Mouse (Mus musculus): Measurements from ENCODE around the gene Syngr4. TPM values are rescaled to one million over a fixed set of nuclear protein-coding genes. Genes with fewer than 3 reads are reported as not detected.
"Not testable (repeated sequence)": the region's sequence is repeated elsewhere in the genome, so short reads cannot be mapped to it uniquely, and the experiment has no call there.

Syngr4 gene
- polyA plus RNA-seq, 1 experiment from 2014 or later: not detected

GRCm38 (mm10) chr7:45908384-45908783, 11.9 kb upstream of the Syngr4 start:
- H3K27ac ChIP-seq: no peak overlapping the region
- H3K27me3 ChIP-seq (replicated peaks): no peaks in the 10 kb centered on the region
- ATAC-seq (replicated peaks): no peak
- no peaks in the 10 kb centered on the region for H3K9me3 ChIP-seq
- H3K4me2 ChIP-seq: no peak overlapping the region
- H3K4me1 ChIP-seq: no peaks in the 10 kb centered on the region
- H3K4me3 ChIP-seq: no peak overlapping the region
- peaks cover 15% of the 10 kb centered on the region for H3K36me3 ChIP-seq (replicated peaks)
- H3K9ac ChIP-seq: no peak overlapping the region

DNA sequence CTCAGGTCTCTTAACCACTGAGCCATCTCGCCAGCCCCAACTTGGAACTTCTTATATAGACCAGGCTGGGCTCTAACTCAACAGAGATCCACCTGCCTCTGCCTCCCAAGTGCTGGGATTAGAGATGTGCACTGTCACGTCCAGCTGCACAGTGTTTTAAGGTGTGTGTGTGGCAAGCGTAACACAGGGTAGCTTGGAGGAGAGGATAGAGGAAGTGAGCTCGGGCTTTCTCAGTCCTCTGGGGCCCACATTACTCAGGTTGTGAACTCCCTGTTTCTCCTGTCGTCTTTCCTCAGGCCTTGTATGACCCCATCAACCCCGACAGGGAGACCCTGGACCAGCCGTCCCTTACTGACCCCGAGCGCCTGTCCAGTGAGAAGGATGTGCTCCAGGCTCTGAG, 10.1 kb upstream of the Syngr4 start:
- Histone ChIP-seq H3K36me3 (replicated peaks) (peaks cover 15% of the 10 kb centered on the region), H3K27me3 (replicated peaks) (no peaks in the 10 kb centered on the region), H3K4me1 (no peaks in the 10 kb centered on the region), H3K4me3 (no peak overlapping the region), H3K9ac (no peak overlapping the region), H3K9me3 (no peaks in the 10 kb centered on the region), H3K4me2 (no peak overlapping the region), H3K27ac (no peak overlapping the region)
- 95% methylated on average over 9 of the region's 9 CpGs for WGBS
- ATAC-seq (replicated peaks): no peak

- Histone ChIP-seq H3K4me1 (peaks cover 7% of the 10 kb centered on the region), H3K27me3 (replicated peaks) (no peaks in the 10 kb centered on the region), H3K27ac (no peak overlapping the region), H3K4me3 (no peak overlapping the region), H3K9me3 (no peaks in the 10 kb centered on the region), H3K36me3 (replicated peaks) (no peaks in the 10 kb centered on the region), H3K9ac (no peak overlapping the region), H3K4me2 (no peak overlapping the region)
- WGBS: 89% methylated on average over 12 of the region's 12 CpGs
- ATAC-seq (replicated peaks): no peak
Measured at GRCm38 (mm10) chr7:45902481-45903002, 6.0 kb upstream of the Syngr4 start.

GRCm38 (mm10) chr7:45901562-45901961, 5.0 kb upstream of the Syngr4 start:
- no peak overlapping the region for H3K4me3 ChIP-seq
- no peak overlapping the region for H3K27ac ChIP-seq
- H3K9ac ChIP-seq: no peak overlapping the region
- H3K4me1 ChIP-seq: peaks cover 10% of the 10 kb centered on the region
- H3K36me3 ChIP-seq (replicated peaks): no peaks in the 10 kb centered on the region
- ATAC-seq (replicated peaks): no peak
- H3K4me2 ChIP-seq: no peak overlapping the region
- H3K27me3 ChIP-seq (replicated peaks): no peaks in the 10 kb centered on the region
- H3K9me3 ChIP-seq: no peaks in the 10 kb centered on the region
- 60% methylated on average over 5 of the region's 5 CpGs for WGBS

GRCm38 (mm10) chr7:45898125-45898524, 1.6 kb upstream of the Syngr4 start:
- not testable (repeated sequence) for ATAC-seq (replicated peaks); H3K9ac ChIP-seq; H3K27me3 ChIP-seq (replicated peaks); H3K9me3 ChIP-seq; H3K36me3 ChIP-seq (replicated peaks)
- Histone ChIP-seq H3K27ac (peak overlapping the region; percentile 81; the same call in 1 of the 2 replicates), H3K4me1 (peaks cover 14% of the 10 kb centered on the region), H3K4me3 (peak overlapping the region; percentile 55; the same call in 1 of the 2 replicates), H3K4me2 (peak overlapping the region; percentile 87)
- WGBS: 51% methylated on average over 4 of the region's 4 CpGs

- Histone ChIP-seq H3K4me2 (peak overlapping the region; percentile 87), H3K27me3 (replicated peaks) (no peaks in the 10 kb centered on the region), H3K4me3 (peak overlapping the region; percentile 55), H3K9ac (peak overlapping the region; percentile 70), H3K27ac (peak overlapping the region; percentile 81), H3K36me3 (replicated peaks) (no peaks in the 10 kb centered on the region), H3K9me3 (no peaks in the 10 kb centered on the region), H3K4me1 (peaks cover 14% of the 10 kb centered on the region)
- peak; percentile 67 for ATAC-seq (replicated peaks)
- WGBS: under 1% methylated on average over 19 of the region's 19 CpGs
Measured at GRCm38 (mm10) chr7:45897258-45897757, 794 bp upstream of the Syngr4 start.

DNA sequence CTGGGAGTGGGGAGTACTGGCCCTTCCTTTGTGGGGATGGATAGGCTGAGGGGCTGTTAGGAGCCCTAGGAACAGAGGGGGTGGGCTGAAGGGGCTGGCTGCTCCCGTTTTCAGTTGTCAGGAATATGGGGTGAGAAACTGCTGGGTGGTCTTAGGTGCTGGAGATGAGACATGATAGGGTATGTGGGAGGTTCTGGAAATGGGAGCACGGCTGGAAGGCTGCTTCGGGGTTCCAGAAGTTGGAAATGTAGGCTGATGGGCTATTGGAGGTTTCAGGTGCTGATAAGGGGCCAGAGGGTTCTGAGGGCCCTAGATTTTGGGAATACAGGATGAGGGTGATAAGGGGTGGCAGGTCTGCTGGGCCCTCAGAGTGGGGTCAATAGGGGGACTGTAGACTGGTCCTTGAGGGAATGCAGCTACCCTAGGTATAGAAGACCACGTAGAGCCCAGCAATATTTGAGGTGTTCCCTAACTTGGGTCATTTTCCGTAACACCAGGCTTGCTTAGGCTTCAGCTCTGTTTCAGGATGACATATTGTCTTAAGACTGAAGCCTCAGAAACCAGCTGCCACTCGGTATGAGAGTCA, 490 bp downstream of the Syngr4 start:
- Histone ChIP-seq H3K9me3 (no peaks in the 10 kb centered on the region), H3K4me3 (peak overlapping the region; percentile 55)
- WGBS: 77% methylated on average over 6 of the region's 6 CpGs

DNA sequence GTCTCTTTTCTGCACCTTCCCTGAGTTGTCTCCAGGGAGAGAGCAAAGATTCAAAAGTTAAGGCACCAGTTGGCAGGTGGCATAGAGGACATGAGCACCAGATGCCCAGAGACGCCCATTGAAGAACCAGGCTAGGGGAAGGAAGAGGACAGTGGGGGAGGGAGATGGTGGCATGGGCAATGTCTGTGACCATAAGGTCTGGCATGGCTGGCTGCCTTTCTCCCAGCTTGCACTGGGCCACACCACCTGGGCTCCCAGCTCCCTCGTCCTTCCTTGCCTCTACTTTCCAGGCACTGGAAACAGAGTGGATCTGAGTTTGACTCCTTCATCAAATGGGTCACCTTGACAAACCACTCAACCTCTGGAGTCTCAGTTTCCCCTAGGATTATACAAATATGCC, 3.9 kb downstream of the Syngr4 start:
- Histone ChIP-seq H3K27ac (no peak overlapping the region), H3K4me1 (peaks cover 8% of the 10 kb centered on the region), H3K4me3 (no peak overlapping the region), H3K36me3 (replicated peaks) (no peaks in the 10 kb centered on the region), H3K9me3 (no peaks in the 10 kb centered on the region), H3K4me2 (no peak overlapping the region), H3K27me3 (replicated peaks) (no peaks in the 10 kb centered on the region), H3K9ac (no peak overlapping the region)
- ATAC-seq (replicated peaks): no peak
- 74% methylated on average over 2 of the region's 2 CpGs for WGBS

More for the DNA sequence above, 490 bp downstream of the Syngr4 start:
- peak overlapping the region; percentile 87 for H3K4me2 ChIP-seq
- peak; percentile 43 for ATAC-seq (replicated peaks)
- no peaks in the 10 kb centered on the region for H3K36me3 ChIP-seq (replicated peaks)
- no peaks in the 10 kb centered on the region for H3K27me3 ChIP-seq (replicated peaks)
- peaks cover 14% of the 10 kb centered on the region for H3K4me1 ChIP-seq
- no peak overlapping the region for H3K9ac ChIP-seq
- no peak overlapping the region for H3K27ac ChIP-seq

- peaks cover 16% of the 10 kb centered on the region; the same call in 1 of the 2 replicates for H3K36me3 ChIP-seq (replicated peaks)
- no peak for ATAC-seq (replicated peaks)
- no peak overlapping the region for H3K27ac ChIP-seq
- no peaks in the 10 kb centered on the region for H3K9me3 ChIP-seq
- WGBS: 63% methylated on average over 3 of the region's 3 CpGs
- no peaks in the 10 kb centered on the region for H3K27me3 ChIP-seq (replicated peaks)
- H3K4me3 ChIP-seq: no peak overlapping the region
- no peak overlapping the region for H3K9ac ChIP-seq
- no peak overlapping the region for H3K4me2 ChIP-seq
- H3K4me1 ChIP-seq: no peaks in the 10 kb centered on the region
Measured at GRCm38 (mm10) chr7:45887246-45887645, 9.3 kb downstream of the Syngr4 start.

GRCm38 (mm10) chr7:45881011-45881410, 15.5 kb downstream of the Syngr4 start:
- Histone ChIP-seq H3K4me3 (no peak overlapping the region), H3K4me2 (no peak overlapping the region), H3K4me1 (no peaks in the 10 kb centered on the region), H3K9me3 (no peaks in the 10 kb centered on the region), H3K36me3 (replicated peaks) (peaks cover 54% of the 10 kb centered on the region), H3K27ac (no peak overlapping the region), H3K27me3 (replicated peaks) (no peaks in the 10 kb centered on the region), H3K9ac (no peak overlapping the region)
- 91% methylated on average over 2 of the region's 2 CpGs for WGBS
- ATAC-seq (replicated peaks): no peak

DNA sequence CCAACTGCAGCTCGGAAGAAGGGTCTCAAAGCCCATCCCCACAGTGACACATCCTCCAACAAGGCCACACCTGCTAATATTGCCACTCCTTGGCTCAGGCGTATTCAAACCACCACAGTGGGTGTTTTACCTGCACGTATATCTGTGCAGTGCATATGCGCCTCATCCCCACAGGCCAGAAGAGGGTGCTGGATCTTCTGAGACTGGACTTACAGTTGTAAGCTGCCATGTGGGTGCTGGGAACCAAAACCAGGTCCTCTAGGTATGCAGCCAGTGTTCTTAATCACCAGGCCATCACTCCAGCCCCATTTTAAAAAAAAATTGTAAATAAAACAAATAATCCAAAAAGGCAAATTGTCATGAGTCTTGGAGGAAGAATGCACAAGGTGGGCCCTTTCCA, 16.0 kb downstream of the Syngr4 start:
- H3K27me3 ChIP-seq (replicated peaks): no peaks in the 10 kb centered on the region
- H3K36me3 ChIP-seq (replicated peaks): peaks cover 51% of the 10 kb centered on the region
- H3K9ac ChIP-seq: no peak overlapping the region
- H3K27ac ChIP-seq: no peak overlapping the region
- ATAC-seq (replicated peaks): no peak
- H3K4me1 ChIP-seq: 0 out of 2 replicates have a peak, but pooled peaks cover 2% of the 10 kb centered on the region
- H3K4me2 ChIP-seq: no peak overlapping the region
- no peaks in the 10 kb centered on the region for H3K9me3 ChIP-seq
- no peak overlapping the region for H3K4me3 ChIP-seq
- 98% methylated on average over 4 of the region's 4 CpGs for WGBS

- ATAC-seq (replicated peaks); H3K27ac ChIP-seq; H3K9ac ChIP-seq; H3K4me2 ChIP-seq; H3K27me3 ChIP-seq (replicated peaks); H3K9me3 ChIP-seq; H3K4me3 ChIP-seq: not testable (repeated sequence)
- WGBS: 91% methylated on average over 1 of the region's 1 CpGs
- peaks cover 46% of the 10 kb centered on the region for H3K36me3 ChIP-seq (replicated peaks)
- H3K4me1 ChIP-seq: peaks cover 22% of the 10 kb centered on the region
Measured at GRCm38 (mm10) chr7:45878278-45878677, 18.2 kb downstream of the Syngr4 start, which contains the start of gene Grin2d. Gene Grin2d, minus strand, starts transcription at chr7:45878378.

- peaks cover 22% of the 10 kb centered on the region for H3K4me1 ChIP-seq
- no peak overlapping the region for H3K4me2 ChIP-seq
- no peak overlapping the region for H3K27ac ChIP-seq
- no peak for ATAC-seq (replicated peaks)
- H3K9ac ChIP-seq: no peak overlapping the region
- no peaks in the 10 kb centered on the region for H3K27me3 ChIP-seq (replicated peaks)
- no peaks in the 10 kb centered on the region for H3K9me3 ChIP-seq
- WGBS: 95% methylated on average over 7 of the region's 7 CpGs
- no peak overlapping the region for H3K4me3 ChIP-seq
- H3K36me3 ChIP-seq (replicated peaks): peaks cover 34% of the 10 kb centered on the region
Measured at GRCm38 (mm10) chr7:45876895-45877294, 19.6 kb downstream of the Syngr4 start.
